Mouse (Mus musculus) liver, adult 2 months (tissue): ENCODE results near the gene 4932438H23Rik. TPM values are rescaled to one million over a fixed set of nuclear protein-coding genes. Genes with fewer than 3 reads are reported as not detected.

Experiments
- DNase-seq: peaks from one replicate; pipeline ENCODE4 v3.0.0-alpha.2; 2011; ENCODE audit warnings: low read depth, low spot score; ENCODE audit errors: extremely low read depth
- H3K27ac ChIP-seq: fragments of 200-500 bp; replicated peaks from 2 replicates; pipeline ENCODE4 v1.5.1; 2012; ENCODE audit warnings: low read depth, mild to moderate bottlenecking, control low read depth, inconsistent platforms, low read length; ENCODE audit not compliant: insufficient read depth
- H3K27me3 ChIP-seq: fragments of 200-500 bp; 2 replicates; pipeline ENCODE4 v1.6.1; 2012; ENCODE audit warnings: mild to moderate bottlenecking, moderate library complexity, low read length, inconsistent platforms; ENCODE audit not compliant: control insufficient read depth, insufficient read depth
- H3K36me3 ChIP-seq: fragments of 200-500 bp; 2 replicates; pipeline ENCODE4 v1.6.1; 2012; ENCODE audit warnings: low read length, inconsistent platforms; ENCODE audit not compliant: control insufficient read depth, insufficient read depth
- H3K4me1 ChIP-seq: fragments of 200-500 bp; 2 replicates; pipeline ENCODE4 v1.6.1; 2011; ENCODE audit warnings: low read length; ENCODE audit not compliant: control insufficient read depth, insufficient read depth
- H3K4me3 ChIP-seq: fragments of 200-500 bp; 2 replicates; pipeline ENCODE4 v1.5.1; 2011; ENCODE audit warnings: low read depth, mild to moderate bottlenecking, control low read depth, low read length, moderate library complexity; ENCODE audit not compliant: insufficient read depth
- H3K79me2 ChIP-seq: fragments of 200-500 bp; 2 replicates; pipeline ENCODE4 v1.6.1; 2012; ENCODE audit warnings: inconsistent platforms, mild to moderate bottlenecking, low read length, moderate library complexity; ENCODE audit not compliant: control insufficient read depth, insufficient read depth
- H3K9ac ChIP-seq: fragments of 200-500 bp; 2 replicates; pipeline ENCODE4 v1.6.1; 2012; ENCODE audit warnings: low read depth, mild to moderate bottlenecking, control low read depth, inconsistent platforms, low read length
- CTCF ChIP-seq: fragments of 200-500 bp; IDR thresholded peaks from 2 replicates; pipeline ENCODE4 v1.5.1; 2011; ENCODE audit warnings: low read depth, low read length, control low read depth
- POLR2A ChIP-seq: fragments of 200-500 bp; IDR thresholded peaks from 2 replicates; pipeline ENCODE4 v1.6.1; 2011; ENCODE audit warnings: low read length, control low read depth; ENCODE audit not compliant: insufficient read depth; ENCODE audit errors: extremely low read depth
- WGBS: fragments of 180-500 bp; shearing (Covaris S2); methylation state at CpG from one replicate; pipeline ENCODE4 v1.1.7; 2018; 5-methylcytosine and 5-hydroxymethylcytosine counted together
- polyA plus RNA-seq: library from polyadenylated mRNA; depleted of rRNA; stranded (reverse); fragments of >200 nt; gene quantifications from 2 replicates; pipeline ENCODE4 v1.2.3, GENCODE M21; 2012
- total RNA-seq: library from RNA; depleted of rRNA; stranded (reverse); fragments of >200 nt; gene quantifications from 2 replicates; pipeline ENCODE4 v1.2.3, GENCODE M21; 2014

4932438H23Rik gene
- total and polyA plus RNA-seq, 2 experiments = not detected

DNA sequence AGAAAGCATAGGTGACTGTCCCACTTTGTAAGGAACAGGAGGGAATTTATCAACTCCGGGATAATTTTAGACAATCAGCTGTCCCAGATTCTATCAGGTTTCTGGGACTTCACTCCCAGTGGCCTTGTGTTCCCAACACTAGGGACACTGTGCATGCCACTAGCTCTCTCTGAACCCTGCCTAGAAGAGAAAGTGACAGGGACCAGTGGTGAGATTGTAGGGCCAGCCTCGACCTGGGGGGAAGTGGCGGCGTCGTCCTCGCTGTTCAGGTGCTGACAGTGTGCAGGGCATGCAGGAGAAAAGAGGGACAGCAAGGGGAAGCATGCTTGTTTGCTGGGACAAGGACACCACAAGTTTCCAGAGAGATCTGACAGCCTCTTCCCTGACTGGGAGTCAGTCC lies 37.2 kb downstream of the 4932438H23Rik start:
- H3K4me3 ChIP-seq = no peak overlapping the region
- no peak for DNase-seq
- peaks cover 2% of the 10 kb centered on the region; the same call in 1 of the 2 replicates for H3K4me1 ChIP-seq
- WGBS = 80% methylated on average over 6 of the region's 6 CpGs
- no peak overlapping the region for H3K27ac ChIP-seq
- TF ChIP-seq POLR2A (no peak), CTCF (no peak)
- H3K79me2 ChIP-seq = no peaks in the 10 kb centered on the region
- no peak overlapping the region for H3K9ac ChIP-seq
- no peaks in the 10 kb centered on the region for H3K36me3 ChIP-seq
- H3K27me3 ChIP-seq = no peaks in the 10 kb centered on the region

- Histone ChIP-seq H3K79me2 (no peaks in the 10 kb centered on the region), H3K4me1 (peaks cover 2% of the 10 kb centered on the region; the same call in 1 of the 2 replicates), H3K4me3 (no peak overlapping the region), H3K9ac (no peak overlapping the region), H3K27me3 (no peaks in the 10 kb centered on the region), H3K36me3 (no peaks in the 10 kb centered on the region), H3K27ac (no peak overlapping the region)
- DNase-seq = no peak
- TF ChIP-seq POLR2A = no peak
- TF ChIP-seq CTCF = no peak
- WGBS = 85% methylated on average over 4 of the region's 4 CpGs
Measured at GRCm38 (mm10) chr16:91057261-91057660, 37.7 kb downstream of the 4932438H23Rik start.

DNA sequence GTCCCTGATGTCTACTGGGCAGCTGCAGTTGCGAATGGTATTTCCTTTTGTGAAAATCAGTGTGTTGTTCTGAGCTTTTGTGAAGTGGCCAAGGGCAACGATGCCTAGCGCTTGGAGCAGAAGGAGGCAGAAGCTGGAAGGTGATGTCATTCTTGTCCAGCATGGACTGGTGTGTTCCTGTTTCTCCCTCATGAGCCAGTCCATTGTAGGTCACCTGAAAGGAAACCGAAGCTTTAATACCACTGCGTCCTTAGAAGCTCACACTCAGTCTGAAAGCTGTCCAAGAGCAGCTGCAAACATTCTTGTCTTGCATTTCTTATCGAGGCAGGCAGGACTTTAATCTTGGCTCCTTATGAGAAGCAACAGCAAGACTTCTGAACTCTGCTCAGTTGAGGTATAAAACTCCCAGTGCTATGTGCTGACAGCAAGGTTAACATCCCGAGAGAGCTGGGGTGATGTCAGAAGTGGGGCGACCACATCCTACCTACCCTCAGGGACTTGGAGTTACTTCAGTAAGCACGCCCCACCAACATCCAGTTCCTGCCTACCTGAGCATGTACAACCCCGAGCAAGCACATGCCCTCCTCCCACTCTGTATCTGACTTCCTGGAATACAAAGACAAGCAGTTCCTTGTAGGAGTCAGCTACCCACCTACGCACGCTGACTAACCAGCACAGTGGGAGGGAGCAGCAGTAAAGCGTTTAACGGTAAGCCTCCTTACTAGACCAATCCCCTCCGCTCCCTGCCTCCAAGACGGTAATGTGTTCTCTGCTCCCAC lies 38.7 kb downstream of the 4932438H23Rik start:
- Histone ChIP-seq H3K27me3 (no peaks in the 10 kb centered on the region), H3K4me1 (peaks cover 2% of the 10 kb centered on the region; the same call in 1 of the 2 replicates), H3K9ac (no peak overlapping the region), H3K4me3 (no peak overlapping the region), H3K36me3 (no peaks in the 10 kb centered on the region), H3K27ac (no peak overlapping the region), H3K79me2 (no peaks in the 10 kb centered on the region)
- TF ChIP-seq POLR2A (no peak), CTCF (no peak)
- DNase-seq = no peak
- WGBS = 78% methylated on average over 16 of the region's 16 CpGs

DNA sequence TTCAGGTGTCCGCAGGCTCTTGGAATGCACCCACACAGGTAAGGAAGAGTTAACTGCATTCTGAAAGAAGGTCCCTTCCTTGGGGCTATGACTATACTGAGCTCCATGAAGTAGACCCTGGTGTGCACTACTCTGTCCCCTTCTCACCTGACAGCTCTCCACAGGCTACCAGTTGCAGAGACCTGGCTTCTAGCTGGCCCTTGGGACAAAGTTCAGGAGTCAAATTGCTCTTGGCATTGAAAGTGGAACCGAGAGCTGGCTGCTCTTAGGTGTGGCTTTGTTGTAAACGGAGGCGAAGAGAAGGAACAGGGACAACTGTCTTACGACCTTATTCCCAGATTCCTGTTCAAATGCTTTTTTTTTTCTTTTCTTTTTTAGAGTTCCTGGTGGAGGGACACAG lies 39.8 kb downstream of the 4932438H23Rik start:
- 28% methylated on average over 5 of the region's 5 CpGs for WGBS
- Histone ChIP-seq H3K4me1 (peaks cover 2% of the 10 kb centered on the region; the same call in 1 of the 2 replicates), H3K4me3 (no peak overlapping the region), H3K79me2 (no peaks in the 10 kb centered on the region), H3K27me3 (no peaks in the 10 kb centered on the region), H3K36me3 (no peaks in the 10 kb centered on the region), H3K27ac (no peak overlapping the region), H3K9ac (no peak overlapping the region)
- peak; percentile 83 for DNase-seq
- TF ChIP-seq POLR2A (no peak), CTCF (no peak)

DNA sequence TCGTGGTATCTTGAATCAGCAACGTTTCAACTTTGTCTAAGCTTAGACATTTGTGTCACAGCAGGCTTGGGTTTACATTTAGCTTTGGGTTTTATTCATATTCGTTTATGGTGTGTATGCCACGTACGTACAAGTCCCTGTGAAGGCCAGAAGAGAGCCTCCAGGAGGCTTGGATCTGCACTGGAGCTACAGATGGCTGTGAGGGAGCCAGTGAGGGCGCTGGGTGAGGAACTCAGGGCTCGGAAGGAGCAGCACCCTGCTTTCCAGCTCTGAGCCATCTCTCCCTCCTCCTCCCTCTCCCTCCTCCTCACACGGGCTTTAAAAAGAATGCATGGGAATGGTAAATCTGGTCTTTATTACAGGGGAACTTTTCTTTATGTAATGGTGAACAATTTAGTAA lies 41.3 kb downstream of the 4932438H23Rik start:
- Histone ChIP-seq H3K4me3 (no peak overlapping the region), H3K4me1 (peaks cover 2% of the 10 kb centered on the region; the same call in 1 of the 2 replicates), H3K36me3 (no peaks in the 10 kb centered on the region), H3K27me3 (no peaks in the 10 kb centered on the region), H3K79me2 (no peaks in the 10 kb centered on the region), H3K9ac (no peak overlapping the region), H3K27ac (no peak overlapping the region)
- TF ChIP-seq CTCF (no peak), POLR2A (no peak)
- no peak for DNase-seq
- 84% methylated on average over 8 of the region's 8 CpGs for WGBS

DNA sequence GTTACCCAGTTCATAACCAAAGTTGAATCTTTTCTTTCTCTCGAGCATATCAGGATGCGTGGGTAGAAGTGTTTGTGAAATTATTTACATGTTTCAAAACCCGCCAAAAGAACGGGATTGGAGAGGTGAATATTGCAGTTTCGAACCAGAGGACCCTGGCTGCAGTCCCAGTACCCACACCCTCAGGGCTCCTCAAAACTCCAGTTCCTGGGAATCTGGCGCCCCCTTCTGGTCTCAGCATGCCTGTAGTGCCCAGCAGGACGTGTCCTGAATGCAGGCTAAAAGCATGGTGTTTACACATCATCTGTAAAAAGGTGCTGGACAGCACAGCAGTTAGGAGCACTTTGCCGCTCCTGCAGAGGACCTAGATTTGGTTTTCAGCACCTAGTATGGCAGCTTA lies 49.4 kb downstream of the 4932438H23Rik start:
- Histone ChIP-seq H3K79me2 (peaks cover 3% of the 10 kb centered on the region; the same call in 1 of the 2 replicates), H3K27ac (no peak overlapping the region), H3K4me1 (peaks cover 5% of the 10 kb centered on the region; the same call in 1 of the 2 replicates), H3K36me3 (no peaks in the 10 kb centered on the region; the same call in 1 of the 2 replicates), H3K27me3 (no peaks in the 10 kb centered on the region), H3K9ac (no peak overlapping the region), H3K4me3 (no peak overlapping the region)
- TF ChIP-seq CTCF = peak; percentile 80
- no peak for TF ChIP-seq POLR2A
- 49% methylated on average over 8 of the region's 8 CpGs for WGBS
- DNase-seq = peak; percentile 45
